In the genomic region with DNA sequence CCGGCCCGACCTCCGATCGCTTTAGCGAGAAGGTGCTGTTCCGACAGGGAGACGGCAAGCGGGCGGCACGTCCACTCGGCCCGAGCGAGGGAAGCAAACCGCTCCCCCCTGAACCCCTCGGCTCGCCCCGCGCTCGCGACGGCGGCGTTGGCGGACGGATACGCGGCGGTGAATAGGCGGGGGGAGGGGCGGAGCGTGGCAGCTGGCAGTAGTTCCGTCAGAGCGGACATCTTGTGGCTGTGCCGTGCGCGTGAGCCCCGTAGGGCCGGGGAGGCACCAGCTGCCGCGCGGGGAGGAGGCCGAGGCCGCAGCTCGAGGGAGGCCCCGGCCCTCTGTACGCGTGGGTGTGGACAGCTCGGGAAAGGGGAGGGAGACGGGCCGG, we compare ENCODE assay signal across 8 mouse cellular contexts. TPM values are rescaled to one million over a fixed set of nuclear protein-coding genes. Genes with fewer than 3 reads are reported as not detected.
DNase-seq lines count a peak whose midpoint lies in the region; ATAC-seq lines count a peak whose summit lies in the region.

No protein-coding gene starts in this region.

- H3K27ac ChIP-seq in intestine, embryonic 14.5 days (ENCODE audit: low read depth): peak overlapping the region; percentile 100
- H3K27ac ChIP-seq in midbrain, embryonic 10.5 days (replicated peaks): peak overlapping the region; percentile 100

- H3K4me3 ChIP-seq in intestine, embryonic 14.5 days (ENCODE audit: low read depth, low read length): peak overlapping the region; percentile 61
- peak overlapping the region; percentile 91 for H3K4me3 ChIP-seq in midbrain, embryonic 10.5 days

- peak; percentile 94 for DNase-seq in adrenal gland, adult 2 months
- DNase-seq in embryo, embryonic 11 days: peak; percentile 93
- peak; percentile 95 for DNase-seq in gastrocnemius, postnatal 25 days
- peak; percentile 99 for DNase-seq in intestine, embryonic 14.5 days (ENCODE audit: low spot score)
- peak; percentile 94 to 96 for DNase-seq in left cerebral cortex, postnatal 36 days (ENCODE audit: low spot score in 2 of 2)
- DNase-seq in midbrain, embryonic 10.5 days (ENCODE audit: low spot score): peak; percentile 96
- DNase-seq in right cerebral cortex, postnatal 36 days (ENCODE audit: low spot score in 2 of 2): peak; percentile 86 to 90
- peak; percentile 95 to 97 for DNase-seq in urinary bladder, postnatal 4 days (ENCODE audit: low spot score in 2 of 2)

- no peaks in the 10 kb centered on the region for H3K9me3 ChIP-seq in intestine, embryonic 14.5 days (ENCODE audit: control insufficient read depth, low read length)
- no peaks in the 10 kb centered on the region for H3K9me3 ChIP-seq in midbrain, embryonic 10.5 days (replicated peaks)

- peaks cover 9% of the 10 kb centered on the region for H3K4me1 ChIP-seq in intestine, embryonic 14.5 days (replicated peaks; ENCODE audit: control insufficient read depth, insufficient read depth, low read length)
- peaks cover 39% of the 10 kb centered on the region for H3K4me1 ChIP-seq in midbrain, embryonic 10.5 days

- intact Hi-C loops in left cerebral cortex, postnatal 36 days (cut with DNase I): loop anchor here (2.0 to 10.0 kb wide), 2 partner anchors 16 to 276 kb away; partner anchors contain the start of gene Cisd2

- peak overlapping the region; percentile 91 for H3K9ac ChIP-seq in intestine, embryonic 14.5 days (ENCODE audit: low read length)

- under 1% methylated on average over 41 of the region's 50 CpGs for WGBS in intestine, embryonic 14.5 days
- WGBS in midbrain, embryonic 10.5 days: under 1% methylated on average over 42 of the region's 50 CpGs

- ATAC-seq in intestine, embryonic 14.5 days (replicated peaks; ENCODE audit: low FRiP score, low TSS enrichment, low read depth): peak; percentile 81

- H3K27me3 ChIP-seq in intestine, embryonic 14.5 days (replicated peaks; ENCODE audit: control insufficient read depth, insufficient read depth, low read length): no peaks in the 10 kb centered on the region
- H3K27me3 ChIP-seq in midbrain, embryonic 10.5 days (ENCODE audit: low read depth, poor library complexity, severe bottlenecking): no peaks in the 10 kb centered on the region

- H3K36me3 ChIP-seq in intestine, embryonic 14.5 days (ENCODE audit: control insufficient read depth, insufficient read depth, low read length): peaks cover 32% of the 10 kb centered on the region
- peaks cover 38% of the 10 kb centered on the region for H3K36me3 ChIP-seq in midbrain, embryonic 10.5 days

- H3K4me2 ChIP-seq in intestine, embryonic 14.5 days (ENCODE audit: low read length): peak overlapping the region; percentile 20; the same call in 1 of the 2 replicates

RNA-seq across cellular contexts. Expression of gene Ube2d3, which starts 0.6 kb away (rescaled TPM):
- total RNA-seq in adrenal gland, adult 2 months (2021): 100 to 1,000 TPM; 357 to 547 TPM
- 261 and 295 TPM in 2 replicates for polyA plus RNA-seq in adrenal gland, adult 2 months (2012; rRNA removed)
- 100 to 1,000 TPM; 281 to 301 TPM for total RNA-seq in gastrocnemius, postnatal 25 days (2021)
- 521 and 530 TPM in 2 replicates for polyA plus RNA-seq in intestine, embryonic 14.5 days (2014; fragmentation: Nextera tagmentation; extraction: Ambion mirVana)
- 100 to 1,000 TPM; 227 to 231 TPM for total RNA-seq in left cerebral cortex, postnatal 36 days (2021)
- 548 and 568 TPM in 2 replicates for polyA plus RNA-seq in midbrain, embryonic 10.5 days (2016; fragmentation: Nextera tagmentation; extraction: Ambion mirVana)

RNA-seq across cellular contexts. Expression of gene Cisd2, which starts 14.8 kb away (rescaled TPM):
- total RNA-seq in adrenal gland, adult 2 months (2021): 10 to 100 TPM; 25.4 to 31.0 TPM
- polyA plus RNA-seq in adrenal gland, adult 2 months (2012; rRNA removed): 48.4 and 53.3 TPM in 2 replicates
- total RNA-seq in gastrocnemius, postnatal 25 days (2021): 10 to 100 TPM; 27.9 to 29.2 TPM
- 56.3 and 57.6 TPM in 2 replicates for polyA plus RNA-seq in intestine, embryonic 14.5 days (2014; fragmentation: Nextera tagmentation; extraction: Ambion mirVana)
- total RNA-seq in left cerebral cortex, postnatal 36 days (2021): 10 to 100 TPM; 37.5 to 38.5 TPM
- 87.4 and 94.2 TPM in 2 replicates for polyA plus RNA-seq in midbrain, embryonic 10.5 days (2016; fragmentation: Nextera tagmentation; extraction: Ambion mirVana)

RNA-seq across cellular contexts. Expression of gene Manba, which starts 46.9 kb away (rescaled TPM):
- 10 to 100 TPM; 12.1 to 14.3 TPM for total RNA-seq in adrenal gland, adult 2 months (2021)
- 4.0 and 5.6 TPM in 2 replicates for polyA plus RNA-seq in adrenal gland, adult 2 months (2012; rRNA removed)
- 1 to 10 TPM; 4.1 to 4.7 TPM for total RNA-seq in gastrocnemius, postnatal 25 days (2021)
- 17.2 and 17.3 TPM in 2 replicates for polyA plus RNA-seq in intestine, embryonic 14.5 days (2014; fragmentation: Nextera tagmentation; extraction: Ambion mirVana)
- 1 to 10 TPM; 7.2 to 9.9 TPM for total RNA-seq in left cerebral cortex, postnatal 36 days (2021)
- polyA plus RNA-seq in midbrain, embryonic 10.5 days (2016; fragmentation: Nextera tagmentation; extraction: Ambion mirVana): 3.9 and 4.2 TPM in 2 replicates

Comparison
In these comparisons a context has a peak if more than half of its experiments do, and no peak if none do; other contexts are left out.
1. Peak in every context shown above with its lines: DNase-seq, ATAC-seq, H3K4me3 ChIP-seq and H3K27ac ChIP-seq.